Mouse (Mus musculus) hindbrain, embryonic 11.5 days (tissue): ENCODE measurements around the gene Mpdu1. TPM values are rescaled to one million over a fixed set of nuclear protein-coding genes. Genes with fewer than 3 reads are reported as not detected.

Experiments used
- ATAC-seq: fragments of 200-750 bp; cut with Nextera tagmentation; 2 replicates; pipeline ENCODE4 v1.8.0; 2017; ENCODE audit warnings: mild to moderate bottlenecking, moderate TSS enrichment, moderate library complexity; ENCODE audit not compliant: low FRiP score
- DNase-seq: peaks from one replicate; pipeline ENCODE4 v3.0.0-alpha.2; 2015; ENCODE audit warnings: low spot score
- H3K27ac ChIP-seq: fragments of 300-500 bp; sonication (generic); 2 replicates; pipeline ENCODE4 v1.5.1; 2014; ENCODE audit warnings: mild to moderate bottlenecking, low read depth, low read length
- H3K27me3 ChIP-seq: fragments of 300-500 bp; sonication (generic); 2 replicates; pipeline ENCODE4 v1.6.1; 2014; ENCODE audit warnings: mild to moderate bottlenecking, low read length, moderate library complexity, mixed read lengths; ENCODE audit not compliant: control insufficient read depth, insufficient read depth
- H3K36me3 ChIP-seq: fragments of 300-500 bp; sonication (generic); 2 replicates; pipeline ENCODE4 v1.6.1; 2014; ENCODE audit warnings: mild to moderate bottlenecking, low read length, moderate library complexity, mixed read lengths; ENCODE audit not compliant: control insufficient read depth, insufficient read depth
- H3K4me1 ChIP-seq: fragments of 300-500 bp; sonication (generic); replicated peaks from 2 replicates; pipeline ENCODE4 v1.6.1; 2014; ENCODE audit warnings: low read length, mixed read lengths; ENCODE audit not compliant: control insufficient read depth, insufficient read depth
- H3K4me2 ChIP-seq: fragments of 300-500 bp; sonication (generic); replicated peaks from 2 replicates; pipeline ENCODE4 v1.6.1; 2014; ENCODE audit warnings: mild to moderate bottlenecking, low read depth, low read length
- H3K4me3 ChIP-seq: fragments of 300-500 bp; sonication (generic); 2 replicates; pipeline ENCODE4 v1.5.1; 2014; ENCODE audit warnings: low read depth, low read length
- H3K9ac ChIP-seq: fragments of 300-500 bp; sonication (generic); 2 replicates; pipeline ENCODE4 v1.6.1; 2014; ENCODE audit warnings: low read depth, low read length
- H3K9me3 ChIP-seq: fragments of 300-500 bp; sonication (generic); 2 replicates; pipeline ENCODE4 v1.6.1; 2016; ENCODE audit warnings: low read length; ENCODE audit not compliant: control insufficient read depth
- WGBS: fragments of 180-500 bp; shearing (Covaris S2); extraction: QIAGEN DNeasy Blood & Tissue Kit; methylation state at CpG from one replicate; pipeline ENCODE4 v1.1.7; 2014; 5-methylcytosine and 5-hydroxymethylcytosine counted together
- polyA plus RNA-seq: library from polyadenylated mRNA; unstranded; fragments of >200 nt; fragmentation: Nextera tagmentation; extraction: Ambion mirVana; gene quantifications from 2 replicates; pipeline ENCODE4 v1.2.1, GENCODE M21; 2014

The Mpdu1 gene
- polyA plus RNA-seq, 1 experiment from 2014 or later = 45.3 TPM

- ATAC-seq (peak; percentile 99), DNase-seq (peak; percentile 100)
- Histone ChIP-seq H3K27ac (peak within 1 kb of the TSS; percentile 93), H3K9ac (peak within 1 kb of the TSS; percentile 96), H3K36me3 (peaks cover 31% of the 10 kb centered on the region), H3K4me2 (peak within 1 kb of the TSS; percentile 88), H3K4me3 (peak within 1 kb of the TSS; percentile 87), H3K27me3 (no peaks in the 10 kb centered on the region), H3K4me1 (no peaks in the 10 kb centered on the region; the same call in 1 of the 2 replicates), H3K9me3 (no peaks in the 10 kb centered on the region)
- WGBS = under 1% methylated on average over 36 of the region's 36 CpGs
Measured at GRCm38 (mm10) chr11:69672211-69672706, 9.8 kb upstream of the Mpdu1 start, which contains the start of gene Eif4a1. Eif4a1 (minus strand) TSS chr11:69672423.

GRCm38 (mm10) chr11:69671726-69672124, 9.3 kb upstream of the Mpdu1 start:
- DNase-seq (no peak), ATAC-seq (peak; percentile 6; the same call in 1 of the 2 replicates)
- H3K4me2 ChIP-seq = peak overlapping the region; percentile 88
- H3K27ac ChIP-seq = peak overlapping the region; percentile 93
- H3K9ac ChIP-seq = peak overlapping the region; percentile 96
- no peaks in the 10 kb centered on the region for H3K9me3 ChIP-seq
- H3K4me3 ChIP-seq = peak overlapping the region; percentile 87
- H3K27me3 ChIP-seq = no peaks in the 10 kb centered on the region
- H3K36me3 ChIP-seq = peaks cover 30% of the 10 kb centered on the region
- under 1% methylated on average over 26 of the region's 43 CpGs for WGBS
- H3K4me1 ChIP-seq = no peaks in the 10 kb centered on the region; the same call in 1 of the 2 replicates

DNA sequence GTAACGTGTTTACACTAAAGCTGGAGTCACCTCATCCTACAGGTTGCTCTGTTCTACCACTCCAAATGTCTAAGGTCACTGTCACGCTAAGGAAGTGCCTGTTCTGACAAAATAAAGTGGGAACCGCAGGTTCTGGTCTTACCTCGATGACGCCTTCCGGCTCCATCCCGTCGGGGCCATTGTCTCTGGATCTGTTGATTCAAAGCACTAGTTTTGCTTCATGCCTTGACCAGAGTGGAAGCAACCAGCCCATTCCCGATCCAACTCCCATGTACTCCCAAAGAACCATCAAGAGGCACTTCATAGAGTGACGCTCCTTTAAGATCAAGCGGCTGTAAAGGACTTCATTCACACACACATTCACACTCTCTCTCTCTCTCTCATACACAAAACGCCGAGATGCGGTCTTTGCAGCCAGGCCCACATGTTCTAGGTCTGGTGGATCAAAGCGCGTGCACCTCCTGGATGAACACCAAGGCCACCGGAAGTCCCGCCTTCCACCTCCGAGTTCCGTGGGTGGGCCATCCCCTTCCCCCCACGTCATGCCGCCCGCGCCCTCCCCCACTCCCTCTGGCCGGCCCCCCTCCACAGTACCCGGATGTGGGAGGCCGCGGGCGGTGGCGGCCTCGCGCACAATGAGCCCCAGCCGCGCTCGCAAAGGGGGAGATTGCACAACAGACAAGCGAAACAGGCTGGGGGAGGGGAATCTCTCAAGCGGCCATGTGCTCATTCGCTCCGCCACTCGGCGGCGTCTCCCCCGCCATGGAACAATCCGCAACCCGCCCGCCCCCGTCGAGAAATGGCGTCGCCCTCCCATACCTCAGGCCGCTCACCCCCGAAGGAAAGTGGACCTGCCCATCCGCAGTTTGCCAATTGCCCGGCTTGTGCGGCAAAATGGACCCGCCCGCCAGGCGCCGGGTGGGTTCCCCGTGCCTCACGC, 8.6 kb upstream of the Mpdu1 start:
- Histone ChIP-seq H3K9me3 (no peaks in the 10 kb centered on the region), H3K27ac (peak overlapping the region; percentile 93), H3K4me2 (peak overlapping the region; percentile 88), H3K4me1 (no peaks in the 10 kb centered on the region; the same call in 1 of the 2 replicates), H3K4me3 (peak overlapping the region; percentile 87), H3K27me3 (no peaks in the 10 kb centered on the region), H3K9ac (peak overlapping the region; percentile 96), H3K36me3 (peaks cover 24% of the 10 kb centered on the region)
- ATAC-seq (peak; percentile 75), DNase-seq (peak; percentile 97)
- WGBS = 2% methylated on average over 48 of the region's 61 CpGs

GRCm38 (mm10) chr11:69666665-69667005, 4.2 kb upstream of the Mpdu1 start:
- no peak for DNase-seq
- Histone ChIP-seq H3K4me1 (peaks cover 4% of the 10 kb centered on the region; the same call in 1 of the 2 replicates), H3K9me3 (no peaks in the 10 kb centered on the region), H3K27ac (no peak overlapping the region), H3K9ac (no peak overlapping the region), H3K4me2 (no peak overlapping the region), H3K36me3 (peaks cover 19% of the 10 kb centered on the region), H3K4me3 (no peak overlapping the region), H3K27me3 (no peaks in the 10 kb centered on the region)
- WGBS = 87% methylated on average over 3 of the region's 3 CpGs
- no peak for ATAC-seq

- Histone ChIP-seq H3K27me3 (no peaks in the 10 kb centered on the region), H3K4me3 (0 out of 2 replicates have a peak within 1 kb of the TSS, but pooled peaks have one; percentile 6), H3K4me2 (no peak within 1 kb of the TSS), H3K9me3 (no peaks in the 10 kb centered on the region), H3K9ac (no peak within 1 kb of the TSS), H3K36me3 (peaks cover 19% of the 10 kb centered on the region), H3K27ac (0 out of 2 replicates have a peak within 1 kb of the TSS, but pooled peaks have one; percentile 13), H3K4me1 (peaks cover 4% of the 10 kb centered on the region; the same call in 1 of the 2 replicates)
- 36% methylated on average over 7 of the region's 7 CpGs for WGBS
- peak; percentile 39 for DNase-seq
- ATAC-seq = no peak
Measured at GRCm38 (mm10) chr11:69665961-69666664, 3.7 kb upstream of the Mpdu1 start, which contains the start of gene Cd68. Cd68 (minus strand) TSS chr11:69666153.

DNA sequence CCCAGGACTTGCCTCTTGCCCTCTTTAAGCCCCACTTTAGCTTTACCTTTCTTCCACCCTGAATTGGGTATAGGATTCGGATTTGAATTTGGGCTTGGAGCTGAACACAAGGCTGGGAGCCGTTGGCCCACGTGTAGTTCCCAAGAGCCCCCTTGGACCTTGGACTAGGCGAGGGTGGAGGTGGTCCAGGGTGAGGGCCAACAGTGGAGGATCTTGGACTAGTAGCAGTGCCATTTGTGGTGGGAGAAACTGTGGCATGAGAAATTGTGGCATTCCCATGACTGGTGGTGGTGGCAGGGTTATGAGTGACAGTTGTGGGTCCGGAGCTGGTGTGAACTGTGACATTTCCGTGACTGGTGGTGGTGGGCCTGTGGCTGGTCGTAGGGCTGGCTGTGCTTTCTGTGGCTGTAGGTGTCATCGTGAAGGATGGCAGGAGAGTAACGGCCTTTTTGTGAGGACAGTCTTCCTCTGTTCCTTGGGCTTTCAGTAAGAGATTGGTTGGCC, 3.1 kb upstream of the Mpdu1 start:
- Histone ChIP-seq H3K4me3 (no peak overlapping the region), H3K36me3 (peaks cover 19% of the 10 kb centered on the region), H3K4me2 (no peak overlapping the region), H3K9me3 (no peaks in the 10 kb centered on the region), H3K4me1 (peaks cover 4% of the 10 kb centered on the region; the same call in 1 of the 2 replicates), H3K27me3 (no peaks in the 10 kb centered on the region), H3K9ac (no peak overlapping the region), H3K27ac (0 out of 2 replicates have a peak overlapping the region, but pooled peaks have one; percentile 13)
- ATAC-seq (no peak), DNase-seq (no peak)
- 82% methylated on average over 8 of the region's 9 CpGs for WGBS

DNA sequence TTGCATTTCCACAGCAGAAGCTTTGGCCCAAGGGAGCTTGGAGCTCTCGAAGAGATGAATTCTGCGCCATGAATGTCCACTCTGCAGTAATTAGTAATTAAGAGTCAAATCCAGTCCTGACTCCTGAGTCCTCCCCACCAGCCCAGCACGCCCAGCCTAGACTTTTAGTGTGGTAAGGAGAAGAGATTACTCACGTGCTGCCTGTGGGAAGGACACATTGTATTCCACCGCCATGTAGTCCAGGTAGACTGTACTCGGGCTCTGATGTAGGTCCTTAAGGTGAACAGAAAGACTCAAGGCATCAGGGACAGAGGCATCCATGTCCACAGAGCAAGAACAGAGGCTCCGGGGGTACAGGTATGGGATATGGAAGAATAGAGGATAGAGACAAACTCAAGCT, 2.4 kb upstream of the Mpdu1 start:
- DNase-seq = no peak
- WGBS = 95% methylated on average over 7 of the region's 7 CpGs
- Histone ChIP-seq H3K27ac (no peak overlapping the region), H3K36me3 (peaks cover 19% of the 10 kb centered on the region), H3K9ac (no peak overlapping the region), H3K4me2 (no peak overlapping the region), H3K4me3 (0 out of 2 replicates have a peak overlapping the region, but pooled peaks have one; percentile 6), H3K9me3 (no peaks in the 10 kb centered on the region), H3K4me1 (peaks cover 4% of the 10 kb centered on the region; the same call in 1 of the 2 replicates), H3K27me3 (no peaks in the 10 kb centered on the region)
- no peak for ATAC-seq

DNA sequence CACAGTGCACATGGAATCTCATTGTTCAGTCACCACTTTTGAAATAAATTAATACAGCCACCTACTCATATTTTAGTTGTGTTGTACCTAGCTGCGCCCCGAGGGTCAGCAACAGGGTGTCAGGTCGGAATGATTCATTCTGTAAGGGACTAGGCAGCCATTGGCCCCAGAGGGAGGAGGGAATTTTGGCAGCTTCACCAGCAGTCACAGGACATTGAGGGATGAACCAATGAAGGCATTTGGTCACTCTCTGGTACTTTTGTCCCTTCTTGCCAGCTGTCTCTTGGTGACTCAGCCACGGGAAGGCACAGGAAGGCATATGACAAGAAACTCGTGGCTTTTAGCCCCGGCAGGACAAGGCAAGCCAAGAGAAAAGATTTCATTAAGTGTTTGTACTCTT, 1.4 kb upstream of the Mpdu1 start:
- H3K9ac ChIP-seq = no peak overlapping the region
- DNase-seq (no peak), ATAC-seq (no peak)
- H3K4me3 ChIP-seq = no peak overlapping the region
- H3K9me3 ChIP-seq = no peaks in the 10 kb centered on the region
- peak overlapping the region; percentile 79; the same call in 1 of the 2 replicates for H3K27ac ChIP-seq
- 92% methylated on average over 6 of the region's 6 CpGs for WGBS
- no peaks in the 10 kb centered on the region for H3K27me3 ChIP-seq
- no peak overlapping the region for H3K4me2 ChIP-seq
- peaks cover 15% of the 10 kb centered on the region for H3K36me3 ChIP-seq
- peaks cover 4% of the 10 kb centered on the region; the same call in 1 of the 2 replicates for H3K4me1 ChIP-seq
